Mouse (Mus musculus): ENCODE results near the gene Slc39a5.

- no peak for TF ChIP-seq CTCF (IDR thresholded peaks at IDR 0.05; ENCODE audit: borderline replicate concordance, control insufficient read depth, extremely low read depth, insufficient read depth, low read length, poor library complexity)
- TF ChIP-seq POLR2A (IDR thresholded peaks at IDR 0.05; ENCODE audit: control insufficient read depth, extremely low read depth, insufficient read depth, low read length, poor library complexity) = no peak
Measured at GRCm38 (mm10) chr10:128436376-128436775, 35.3 kb upstream of the Slc39a5 start.
